Mouse (Mus musculus) C2C12 (cell line): ENCODE results near the gene Thg1l. TPM values are rescaled to one million over a fixed set of nuclear protein-coding genes. Genes with fewer than 3 reads are reported as not detected.

Experiments used
- H3K27me3 ChIP-seq: one replicate; pipeline ENCODE4 v1.6.1; 2011; ENCODE audit not compliant: control insufficient read depth, insufficient read depth, insufficient read length
- H3K36me3 ChIP-seq: one replicate; pipeline ENCODE4 v1.6.1; 2011; ENCODE audit not compliant: control insufficient read depth, insufficient read depth
- H3K4me3 ChIP-seq: one replicate; pipeline ENCODE4 v1.5.1; 2011; ENCODE audit warnings: mild to moderate bottlenecking, control low read depth; ENCODE audit not compliant: poor library complexity, insufficient read depth, severe bottlenecking
- H3K79me2 ChIP-seq: one replicate; pipeline ENCODE4 v1.6.1; 2011; ENCODE audit not compliant: control insufficient read depth, insufficient read depth
- H3K79me3 ChIP-seq: one replicate; pipeline ENCODE4 v1.6.1; 2011; ENCODE audit warnings: low read depth, control low read depth
- H3ac ChIP-seq: one replicate; pipeline ENCODE3; 2011; ENCODE audit warnings: low read depth; ENCODE audit not compliant: control insufficient read depth, insufficient read length
- CEBPB ChIP-seq: IDR thresholded peaks from one replicate; pipeline ENCODE4 v1.6.1; 2011; ENCODE audit warnings: low read depth, mild to moderate bottlenecking, control low read depth, moderate library complexity
- CTCF ChIP-seq: IDR thresholded peaks from one replicate; pipeline ENCODE4 v1.5.1; 2011; ENCODE audit not compliant: control insufficient read depth, insufficient read depth, insufficient read length
- FOSL1 ChIP-seq: IDR thresholded peaks from one replicate; pipeline ENCODE4 v1.8.0; 2011; ENCODE audit warnings: mild to moderate bottlenecking, low read length; ENCODE audit not compliant: poor library complexity, insufficient read depth, severe bottlenecking
- MAX ChIP-seq: IDR thresholded peaks from one replicate; pipeline ENCODE4 v1.6.1; 2011; ENCODE audit warnings: mild to moderate bottlenecking, control low read depth
- MYOD1 ChIP-seq: IDR thresholded peaks from one replicate; pipeline ENCODE4 v1.6.1; 2011; ENCODE audit warnings: low read depth; ENCODE audit not compliant: control insufficient read depth, insufficient read length
- MYOG ChIP-seq: IDR thresholded peaks from one replicate; pipeline ENCODE4 v1.6.1; 2011; ENCODE audit not compliant: control insufficient read depth, insufficient read length; ENCODE audit errors: extremely low read depth
- USF1 ChIP-seq: IDR thresholded peaks from one replicate; pipeline ENCODE4 v1.6.1; 2011; ENCODE audit warnings: low read depth, mild to moderate bottlenecking, control low read depth, moderate library complexity
- polyA plus RNA-seq: library from polyadenylated mRNA; unstranded; fragments of >200 nt; fragmentation: generic; extraction: Trizol; gene quantifications from one replicate; pipeline ENCODE4 v1.2.1, GENCODE M21; 2012; ENCODE audit warnings: missing spikeins

Gene Thg1l
- polyA plus RNA-seq, 1 experiment, result 28.5 TPM

DNA sequence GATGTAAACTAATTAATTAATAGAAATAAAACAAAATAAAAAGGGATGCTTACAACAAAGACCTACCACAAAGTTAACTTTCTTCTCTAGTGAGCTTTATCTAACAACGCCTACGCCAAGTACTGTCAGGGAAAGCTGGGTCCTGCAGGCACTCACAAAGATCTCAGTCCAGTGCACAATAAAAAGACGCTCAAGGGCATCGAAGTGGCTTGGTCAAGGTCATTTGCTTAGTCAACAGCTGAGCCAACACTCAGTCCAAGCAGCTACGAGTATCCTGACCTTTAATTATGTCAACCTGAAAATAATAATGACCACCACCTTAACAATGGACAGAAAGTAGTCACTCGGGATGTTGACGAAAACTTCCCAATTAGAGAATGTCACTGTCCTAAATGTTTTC, 13.0 kb downstream of the Thg1l start:
- no peak for TF ChIP-seq MYOG
- TF ChIP-seq CEBPB, result no peak
- no peak for TF ChIP-seq CTCF
- TF ChIP-seq MYOD1, result no peak
- no peak for TF ChIP-seq USF1
- no peak for TF ChIP-seq MAX
- no peak for TF ChIP-seq FOSL1
- peaks cover 44% of the 10 kb centered on the region for H3K79me2 ChIP-seq

DNA sequence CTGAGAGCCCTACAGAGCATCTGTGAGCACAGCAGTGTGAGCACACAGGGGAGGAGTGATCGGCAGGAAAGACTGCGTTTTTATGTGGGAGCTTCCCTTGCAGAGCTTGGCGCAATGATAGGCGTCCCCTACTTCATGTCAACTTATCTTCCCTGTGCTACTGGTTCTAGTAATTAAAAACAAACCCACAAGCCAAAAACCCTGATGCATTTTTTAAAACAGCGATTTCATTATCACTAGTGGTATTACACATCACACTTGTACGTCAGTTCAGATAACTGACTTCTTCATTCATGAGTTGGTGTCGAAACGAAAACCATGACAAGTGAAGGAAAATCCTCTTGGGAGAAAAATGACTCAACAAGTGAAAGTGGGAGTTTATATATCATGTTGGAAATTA, 16.4 kb downstream of the Thg1l start:
- no peak for TF ChIP-seq CTCF
- no peak for TF ChIP-seq MYOD1
- TF ChIP-seq CEBPB, result no peak
- H3K36me3 ChIP-seq, result peaks cover 23% of the 10 kb centered on the region
- H3K79me2 ChIP-seq, result peaks cover 38% of the 10 kb centered on the region
- H3K79me3 ChIP-seq, result peaks cover 4% of the 10 kb centered on the region
- no peaks in the 10 kb centered on the region for H3K27me3 ChIP-seq
- H3ac ChIP-seq, result no peak overlapping the region
- H3K4me3 ChIP-seq, result no peak overlapping the region

More for the DNA sequence above, 13.0 kb downstream of the Thg1l start:
- Histone ChIP-seq H3K79me3 (peaks cover 8% of the 10 kb centered on the region), H3ac (no peak overlapping the region), H3K27me3 (no peaks in the 10 kb centered on the region), H3K4me3 (no peak overlapping the region), H3K36me3 (peaks cover 10% of the 10 kb centered on the region)

DNA sequence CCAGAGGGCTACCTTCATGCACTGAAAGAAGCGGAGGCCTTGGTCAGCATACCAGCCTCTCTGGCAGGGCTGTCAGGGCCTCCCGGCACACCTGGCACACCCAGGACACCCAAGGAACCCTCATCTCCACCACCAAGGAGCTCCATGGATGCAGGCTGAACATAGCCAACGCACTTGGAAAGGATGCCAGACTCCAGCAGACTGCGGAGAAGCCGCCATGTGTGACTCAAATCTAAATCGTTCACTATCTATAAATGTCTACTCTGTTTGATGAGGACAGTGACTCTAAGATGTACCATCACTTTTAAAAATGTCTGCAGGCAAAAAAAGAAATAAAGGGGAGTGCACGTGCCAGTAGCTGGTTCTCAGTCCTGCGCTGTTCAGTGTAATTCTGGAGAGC, 17.8 kb downstream of the Thg1l start:
- H3K79me2 ChIP-seq, result peaks cover 24% of the 10 kb centered on the region
- no peak for TF ChIP-seq FOSL1
- TF ChIP-seq CTCF, result no peak
- TF ChIP-seq MYOG, result no peak
- no peak for TF ChIP-seq MAX
- no peak for TF ChIP-seq MYOD1
- no peak overlapping the region for H3K4me3 ChIP-seq
- peaks cover 33% of the 10 kb centered on the region for H3K36me3 ChIP-seq
- no peaks in the 10 kb centered on the region for H3K27me3 ChIP-seq
- H3K79me3 ChIP-seq, result peaks cover under 1% of the 10 kb centered on the region
- H3ac ChIP-seq, result no peak overlapping the region

DNA sequence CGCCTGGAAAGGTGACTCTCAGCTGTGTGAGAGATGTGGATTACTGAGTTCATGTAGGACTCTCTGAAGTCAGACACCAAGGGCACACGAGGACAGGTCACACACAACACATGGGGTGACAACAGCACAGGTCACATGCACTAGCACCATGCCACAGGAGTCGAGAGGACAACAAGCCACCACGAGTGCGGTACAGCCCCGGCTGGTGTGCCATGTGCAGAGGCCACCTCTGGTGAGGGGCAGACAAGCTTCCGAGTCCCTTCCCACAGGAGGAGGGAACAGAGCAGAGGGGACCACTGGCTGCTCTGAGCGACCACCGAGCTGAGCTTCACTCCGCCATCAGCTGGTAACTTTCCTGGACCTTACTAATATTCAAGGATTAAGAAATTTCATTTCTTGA, 22.5 kb downstream of the Thg1l start:
- H3K79me3 ChIP-seq, result no peaks in the 10 kb centered on the region
- H3K36me3 ChIP-seq, result peaks cover 36% of the 10 kb centered on the region
- no peaks in the 10 kb centered on the region for H3K79me2 ChIP-seq
- no peak overlapping the region for H3K4me3 ChIP-seq
- H3K27me3 ChIP-seq, result no peaks in the 10 kb centered on the region
- no peak for TF ChIP-seq MAX
- no peak for TF ChIP-seq MYOG
- TF ChIP-seq FOSL1, result no peak
- TF ChIP-seq CTCF, result no peak
- no peak for TF ChIP-seq USF1
- no peak for TF ChIP-seq CEBPB
- TF ChIP-seq MYOD1, result no peak
- H3ac ChIP-seq, result no peak overlapping the region

DNA sequence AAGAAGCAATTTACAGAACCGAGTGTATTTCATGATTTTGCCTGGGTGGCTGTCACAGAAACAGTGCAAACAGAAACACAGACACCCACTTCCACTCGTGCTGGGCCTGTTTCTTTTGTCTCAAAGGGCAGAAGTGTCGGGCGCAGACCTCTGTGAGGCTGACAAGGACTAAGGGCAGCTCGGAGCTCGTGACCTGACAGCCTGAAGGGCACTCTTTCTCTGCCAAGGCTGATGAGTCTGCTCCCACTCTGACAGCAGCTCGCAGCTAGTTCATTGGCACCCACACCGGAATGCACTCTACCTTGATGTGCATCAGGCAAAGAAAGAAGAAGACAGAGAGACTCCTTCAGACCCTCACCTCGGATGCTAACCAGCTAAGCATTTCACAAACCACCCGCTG, 25.8 kb downstream of the Thg1l start:
- Histone ChIP-seq H3K79me3 (no peaks in the 10 kb centered on the region), H3K79me2 (no peaks in the 10 kb centered on the region)

DNA sequence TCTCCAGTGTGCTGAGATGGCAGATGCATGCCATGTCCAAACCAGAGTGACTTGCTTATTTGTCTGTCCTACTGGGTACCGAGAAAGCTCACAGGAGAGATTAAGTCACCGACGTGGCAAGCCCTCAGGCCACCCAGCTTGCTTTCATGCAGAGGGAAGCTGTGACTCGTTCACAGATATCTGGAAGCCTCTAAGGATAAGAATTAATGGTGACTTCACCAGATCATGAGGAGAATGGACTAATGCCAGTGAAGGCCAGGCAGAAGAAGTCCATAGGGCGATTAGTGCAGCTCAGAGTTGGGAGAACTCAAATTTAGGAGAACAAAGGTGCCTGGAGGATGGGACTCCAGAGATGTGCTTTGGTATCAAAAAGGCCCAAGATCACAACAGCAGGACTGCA, 27.8 kb downstream of the Thg1l start:
- no peaks in the 10 kb centered on the region for H3K79me3 ChIP-seq
- TF ChIP-seq MYOG, result no peak
- TF ChIP-seq MAX, result no peak
- TF ChIP-seq CEBPB, result no peak
- no peak for TF ChIP-seq USF1
- no peak for TF ChIP-seq FOSL1
- TF ChIP-seq CTCF, result no peak
- no peak for TF ChIP-seq MYOD1
- no peak overlapping the region for H3K4me3 ChIP-seq
- no peak overlapping the region for H3ac ChIP-seq
- H3K27me3 ChIP-seq, result no peaks in the 10 kb centered on the region
- H3K79me2 ChIP-seq, result no peaks in the 10 kb centered on the region
- H3K36me3 ChIP-seq, result peaks cover 10% of the 10 kb centered on the region

More for the DNA sequence above, 25.8 kb downstream of the Thg1l start:
- no peaks in the 10 kb centered on the region for H3K27me3 ChIP-seq
- H3ac ChIP-seq, result no peak overlapping the region
- no peak overlapping the region for H3K4me3 ChIP-seq
- H3K36me3 ChIP-seq, result peaks cover 26% of the 10 kb centered on the region
- TF ChIP-seq USF1 (no peak), FOSL1 (no peak), MYOG (no peak), CTCF (no peak), MYOD1 (no peak), CEBPB (no peak), MAX (no peak)
